Mouse (Mus musculus) cerebellum, postnatal 10 days (tissue): ENCODE results near the gene Cdca5.

Experiments
- DNase-seq, 2 experiments: peaks; one replicate each; pipeline ENCODE4 v3.0.0; 2021; ENCODE audit warnings: mixed read lengths in 2 of 2

The Cdca5 gene

GRCm38 (mm10) chr19:6061641-6062302, 23.0 kb upstream of the Cdca5 start:
- peak; percentile 73 to 78 for DNase-seq

DNA sequence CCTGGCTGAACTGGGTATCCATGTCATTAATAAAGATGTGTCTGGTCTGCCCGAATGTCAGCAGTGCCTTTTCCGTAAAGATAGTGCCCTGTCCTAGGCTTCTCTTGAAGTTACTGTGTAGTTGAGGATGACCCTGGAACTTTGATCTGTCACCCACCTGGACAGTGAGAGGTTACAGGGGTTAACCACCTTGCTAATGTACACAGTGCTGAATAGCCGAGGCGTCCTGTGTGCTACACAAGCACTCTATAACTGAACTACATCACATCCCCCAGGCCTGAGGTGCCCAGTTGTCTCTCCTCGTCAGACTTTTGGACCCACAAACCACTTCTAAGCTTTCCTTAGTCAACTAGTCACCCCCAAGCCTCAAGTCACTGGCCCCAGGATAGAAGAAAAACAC, 22.4 kb upstream of the Cdca5 start:
- no peak for DNase-seq

DNA sequence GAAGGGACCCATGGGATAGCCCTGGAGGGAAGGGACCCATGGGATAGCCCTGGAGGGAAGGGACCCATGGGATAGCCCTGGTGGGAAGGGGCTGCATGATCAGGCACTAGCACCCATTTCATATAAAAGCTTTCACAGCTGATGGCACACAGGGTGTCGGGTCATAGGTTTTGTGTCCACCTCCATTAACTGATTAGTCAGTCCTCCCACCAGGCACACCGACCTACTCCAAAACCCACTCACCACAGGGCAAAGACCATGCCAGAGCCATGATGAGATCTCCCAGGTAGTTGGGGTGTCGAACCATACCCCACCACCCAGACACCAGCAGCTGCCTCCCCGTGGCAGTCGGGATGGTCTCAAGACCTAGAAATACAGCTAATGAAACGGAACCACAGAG, 21.7 kb upstream of the Cdca5 start:
- no peak for DNase-seq

DNA sequence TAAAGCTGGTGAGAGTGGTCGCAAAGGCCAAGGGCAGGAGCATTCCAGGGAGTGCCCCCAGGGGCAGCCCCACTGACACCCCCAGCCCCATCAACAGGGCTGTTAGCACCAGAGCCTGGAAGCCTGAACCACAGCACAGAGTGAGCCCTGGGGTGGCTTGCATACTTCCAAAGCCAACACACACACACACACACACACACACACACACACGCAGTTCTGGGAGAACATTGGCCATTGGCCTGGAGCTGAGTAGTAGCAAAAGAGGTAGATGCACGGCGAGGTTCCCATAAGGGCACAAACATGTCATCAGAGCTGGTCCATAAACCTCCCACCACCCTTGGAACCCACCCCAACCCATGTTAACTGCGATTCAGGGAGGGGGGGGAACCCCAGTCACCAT, 18.2 kb upstream of the Cdca5 start:
- DNase-seq, result no peak

GRCm38 (mm10) chr19:6067011-6067723, 17.6 kb upstream of the Cdca5 start:
- peak; percentile 94 to 95 for DNase-seq

DNA sequence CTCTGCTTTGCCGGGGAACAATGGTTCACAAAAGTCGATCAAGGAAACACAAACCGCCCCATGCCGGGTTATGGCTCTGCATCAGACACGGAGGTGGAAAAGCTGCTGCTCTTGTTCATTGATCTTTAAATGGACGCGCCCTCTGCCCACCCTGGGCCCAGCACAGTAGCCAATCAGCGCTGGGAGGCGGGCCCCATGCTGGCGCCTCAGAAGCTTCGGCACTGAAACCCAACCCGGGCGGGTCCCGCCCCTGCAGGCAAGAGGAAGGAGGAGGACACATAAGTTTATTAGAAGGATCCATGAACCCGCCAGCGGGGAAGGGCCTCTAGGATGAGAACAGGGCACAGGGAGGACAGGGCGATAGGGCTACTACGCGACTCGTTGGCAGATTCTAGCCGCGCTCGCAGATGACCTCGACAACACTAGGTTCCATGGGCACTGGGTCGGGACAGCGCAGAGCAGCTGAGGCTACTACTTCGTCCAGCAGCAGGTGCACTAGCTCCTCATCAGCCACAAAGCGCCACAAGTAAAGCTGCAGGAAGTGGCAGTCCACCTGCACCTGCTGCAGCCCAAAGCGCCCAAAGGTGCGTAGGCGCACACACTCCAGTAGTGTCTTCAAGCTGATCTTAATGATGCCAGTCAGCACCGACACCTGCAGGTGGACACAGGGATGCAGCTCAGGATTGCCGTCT, 16.9 kb upstream of the Cdca5 start, which contains the start of gene Tm7sf2:
TSS of gene Tm7sf2 (minus strand) at position 650 of the 692 bp plus-strand sequence.
- peak; percentile 91 to 95 for DNase-seq

GRCm38 (mm10) chr19:6068951-6069350, 15.8 kb upstream of the Cdca5 start:
- DNase-seq, result no peak

DNA sequence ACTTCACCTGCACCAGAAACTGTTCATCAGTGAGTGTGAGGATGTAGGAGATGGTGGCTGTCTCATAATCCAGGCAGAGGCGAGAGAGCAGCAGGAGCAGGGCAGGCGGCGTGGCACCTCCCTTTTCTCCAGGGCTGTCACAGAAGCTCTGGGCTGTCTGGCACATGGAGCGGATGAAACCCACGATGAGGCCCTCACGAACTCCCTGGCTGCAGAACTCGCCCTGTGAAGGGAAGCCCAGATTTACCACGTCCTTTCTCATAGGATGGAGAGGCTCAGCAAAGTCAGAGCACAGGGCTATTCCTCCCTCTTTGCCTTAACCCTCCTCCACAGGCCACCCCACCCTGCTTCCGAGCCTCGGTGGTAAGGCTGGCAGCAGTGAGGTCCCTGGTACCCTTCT, 14.9 kb upstream of the Cdca5 start:
- no peak for DNase-seq

DNA sequence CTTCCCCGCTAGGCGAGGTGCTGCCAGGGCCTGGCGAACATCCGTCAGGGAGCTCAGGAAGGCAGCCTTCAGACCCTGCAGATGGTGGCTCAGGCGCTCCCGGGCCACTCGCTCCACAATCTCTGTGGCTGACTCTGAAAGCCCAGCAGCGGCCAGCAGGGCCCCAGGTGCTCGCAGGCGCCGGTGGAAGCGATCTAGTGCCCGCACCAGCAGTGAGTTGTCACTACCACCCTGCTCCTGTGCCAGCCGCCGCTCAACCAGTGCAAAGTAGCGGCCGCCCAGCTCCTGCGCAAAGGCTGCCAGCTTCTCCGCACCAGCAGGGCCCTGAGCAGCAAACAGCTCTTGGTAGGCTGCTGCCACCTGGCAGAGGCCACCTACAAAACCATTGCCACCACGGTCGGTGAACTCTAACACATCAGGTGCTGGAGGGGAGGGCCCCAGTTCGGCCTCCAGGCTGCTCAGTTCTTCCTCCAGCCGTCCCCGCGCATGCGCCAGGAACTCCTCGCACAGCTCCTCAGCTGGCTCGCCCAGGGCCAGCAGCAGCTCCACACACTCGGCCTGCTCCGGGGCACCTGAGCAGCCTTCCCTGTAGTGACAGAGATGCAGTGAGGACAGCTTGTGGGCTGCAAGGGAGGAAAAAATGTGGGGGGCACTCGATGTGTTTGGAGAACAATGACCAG, 14.1 kb upstream of the Cdca5 start:
- DNase-seq, result peak; percentile 65 to 68

GRCm38 (mm10) chr19:6071261-6071660, 13.5 kb upstream of the Cdca5 start:
- no peak for DNase-seq

DNA sequence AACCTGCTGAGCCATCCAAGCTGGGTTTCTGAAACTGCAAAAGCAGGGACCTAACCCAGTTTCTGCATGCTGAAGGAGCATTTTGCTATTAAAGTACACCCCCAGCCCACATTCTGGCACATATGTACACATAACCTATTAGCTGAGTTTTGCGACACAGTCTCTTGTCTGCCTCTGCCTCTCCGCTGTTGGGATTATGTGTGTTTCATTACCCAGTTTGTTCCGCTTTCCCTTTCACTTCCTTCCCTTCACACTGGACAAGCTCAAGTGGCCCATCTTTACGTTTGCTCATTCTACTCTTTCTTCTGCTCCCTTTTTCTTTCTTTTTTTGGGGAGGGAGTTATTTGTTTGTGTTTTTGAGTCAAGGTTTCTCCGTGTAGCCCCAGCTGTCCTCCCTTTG, 10.9 kb upstream of the Cdca5 start:
- no peak for DNase-seq

DNA sequence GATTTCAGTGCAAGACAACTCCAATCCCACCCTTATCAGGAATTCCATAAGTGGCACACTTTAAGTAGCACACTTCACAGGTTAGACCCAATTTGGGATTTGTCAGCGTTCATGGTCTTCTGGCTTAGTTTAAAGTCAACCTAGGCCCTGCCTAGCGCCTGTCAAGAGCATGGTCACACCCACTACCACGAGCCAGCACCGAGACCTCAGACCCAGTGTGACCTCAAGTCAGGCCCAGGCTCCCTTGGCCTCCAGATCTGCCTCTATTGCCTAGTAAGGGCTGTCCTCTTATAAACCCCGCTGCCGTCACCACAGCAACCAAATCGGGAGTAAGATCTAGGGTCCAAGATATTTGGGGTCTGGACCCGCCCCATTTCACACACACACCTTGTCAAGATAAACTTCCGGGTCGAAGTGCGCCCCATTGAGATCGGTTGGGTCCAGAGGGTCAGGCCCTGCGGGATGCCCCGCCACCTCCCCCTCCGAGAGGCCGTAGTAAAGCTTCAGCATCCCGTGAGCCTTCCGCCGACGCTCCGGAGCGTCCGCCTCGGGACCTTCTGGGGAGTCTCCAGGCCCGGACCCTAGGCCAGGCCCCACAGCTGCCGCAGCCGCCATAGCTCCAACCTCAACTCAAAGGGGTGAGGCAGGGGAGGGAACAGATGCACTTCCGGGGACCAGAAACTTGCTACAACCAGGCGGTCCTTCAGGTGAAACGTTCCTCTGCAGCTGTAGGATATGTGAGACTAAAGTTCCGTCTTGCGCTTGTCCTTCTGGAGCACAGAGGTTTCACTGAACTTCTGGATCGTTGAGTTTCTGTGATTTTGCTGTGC, 8.0 kb upstream of the Cdca5 start, which contains the start of gene Vps51:
TSS of gene Vps51 (minus strand) at position 668 of the 830 bp plus-strand sequence.
- DNase-seq, result peak; percentile 86 to 90

DNA sequence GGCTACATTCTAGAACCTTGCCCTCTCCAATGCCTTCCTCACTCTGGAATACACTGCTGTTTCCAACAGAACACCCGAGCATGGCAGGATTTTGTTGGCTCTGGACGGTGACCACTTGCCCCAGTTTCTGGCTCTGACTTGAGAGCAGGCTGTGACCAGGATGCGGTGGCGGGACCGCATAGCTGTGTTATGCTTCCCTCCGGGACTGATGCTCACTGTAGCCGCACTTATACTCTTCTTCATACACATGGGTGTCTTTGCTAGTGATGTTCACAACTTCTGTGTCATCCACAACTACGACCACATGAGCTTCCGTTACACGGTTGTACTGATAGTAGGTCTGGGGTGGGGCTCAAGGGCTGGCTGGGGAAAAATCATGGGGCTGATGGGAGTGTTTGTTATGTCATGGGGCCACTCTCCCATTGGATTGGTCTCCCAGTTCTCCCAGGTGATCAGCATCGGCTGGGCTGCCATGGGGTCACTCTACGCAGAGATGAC, 4.8 kb upstream of the Cdca5 start, which contains the start of gene Tmem262:
TSS of gene Tmem262 (plus strand) at position 51 of the 498 bp plus-strand sequence.
- DNase-seq, result no peak

GRCm38 (mm10) chr19:6082156-6082555, 2.6 kb upstream of the Cdca5 start, which contains the start of gene Gm28374:
Gm28374 (minus strand) TSS chr19:6082256.
- DNase-seq, result no peak

DNA sequence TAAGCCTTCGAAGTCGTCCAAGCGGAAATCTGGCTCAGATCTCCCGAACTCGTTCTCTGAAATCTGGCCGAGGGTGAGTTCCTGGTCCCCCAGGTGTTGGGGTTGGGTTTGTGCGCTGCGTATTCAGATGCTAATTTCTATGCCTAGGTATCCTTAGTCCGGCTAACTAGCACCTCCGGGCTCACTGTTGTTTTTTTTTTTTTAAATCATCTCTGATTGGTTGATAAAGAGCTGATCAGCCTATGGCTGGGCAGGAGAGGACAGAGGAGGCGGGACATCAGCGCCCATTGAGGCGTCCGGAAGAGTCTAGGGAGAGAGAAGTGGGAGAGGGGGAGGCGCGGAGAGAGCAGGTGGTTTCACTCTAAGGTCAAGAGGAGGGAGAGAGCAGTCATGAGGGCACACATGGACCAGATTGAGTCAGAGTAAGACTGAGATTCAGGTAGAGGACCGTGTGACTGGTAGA, 665 bp downstream of the Cdca5 start:
- peak; percentile 65 to 71 for DNase-seq

GRCm38 (mm10) chr19:6088841-6089240, 4.1 kb downstream of the Cdca5 start:
- DNase-seq, result no peak

GRCm38 (mm10) chr19:6094119-6094518, 9.3 kb downstream of the Cdca5 start, which contains the start of gene AC131692.1:
AC131692.1 (plus strand) TSS chr19:6094419.
- DNase-seq, result no peak

DNA sequence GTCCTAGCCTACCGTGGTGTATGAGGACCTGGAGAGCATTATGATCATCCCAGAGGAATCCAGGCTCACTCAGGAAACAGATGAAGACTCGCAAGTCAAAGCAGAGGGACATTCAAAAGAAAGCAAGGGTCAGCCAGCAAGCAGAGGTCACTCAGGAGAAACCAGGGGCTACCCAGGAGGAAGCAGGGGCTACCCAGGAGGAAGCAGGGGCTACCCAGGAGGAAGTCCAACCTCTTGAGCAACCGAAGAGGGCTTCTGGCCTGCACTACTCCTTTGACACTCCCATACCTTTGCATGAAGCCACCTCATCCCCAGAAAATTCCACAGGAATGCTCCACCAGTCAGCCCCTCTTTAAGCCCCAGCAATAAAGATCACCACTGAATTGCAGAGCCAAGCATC, 13.1 kb downstream of the Cdca5 start:
- no peak for DNase-seq

GRCm38 (mm10) chr19:6101186-6101585, 16.4 kb downstream of the Cdca5 start:
- no peak for DNase-seq

DNA sequence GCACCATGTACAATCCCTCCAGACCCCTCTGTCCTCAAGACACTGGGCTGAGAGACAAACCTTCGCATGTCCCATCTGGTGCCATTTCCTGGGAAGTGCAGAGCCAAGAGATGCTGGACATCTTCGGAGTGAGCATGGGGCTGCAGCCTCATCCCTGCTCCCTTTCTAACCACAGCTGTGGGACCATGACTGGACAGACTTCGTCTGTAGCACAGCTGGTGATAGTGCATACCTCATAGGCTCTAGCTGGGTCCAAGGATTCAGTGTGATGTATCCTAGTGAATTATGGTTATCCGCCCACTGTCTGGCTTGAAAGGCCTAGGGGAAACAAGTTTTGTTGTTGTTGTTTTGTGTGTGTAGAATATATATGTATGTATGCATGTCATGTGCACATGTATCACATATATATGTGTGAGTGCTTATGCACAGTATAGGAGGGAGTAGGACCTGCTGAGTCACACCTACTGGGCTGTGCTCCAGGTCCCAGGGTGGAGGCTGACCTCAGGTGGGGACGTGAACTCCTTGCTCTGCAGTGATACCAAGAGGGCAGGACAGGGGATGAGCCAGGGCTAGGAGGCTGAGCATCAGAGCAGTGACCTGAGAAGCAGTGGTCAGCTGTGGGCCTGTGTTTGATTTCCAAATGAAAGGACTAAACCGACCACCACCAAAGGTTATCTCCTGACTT, 17.5 kb downstream of the Cdca5 start:
- no peak for DNase-seq

DNA sequence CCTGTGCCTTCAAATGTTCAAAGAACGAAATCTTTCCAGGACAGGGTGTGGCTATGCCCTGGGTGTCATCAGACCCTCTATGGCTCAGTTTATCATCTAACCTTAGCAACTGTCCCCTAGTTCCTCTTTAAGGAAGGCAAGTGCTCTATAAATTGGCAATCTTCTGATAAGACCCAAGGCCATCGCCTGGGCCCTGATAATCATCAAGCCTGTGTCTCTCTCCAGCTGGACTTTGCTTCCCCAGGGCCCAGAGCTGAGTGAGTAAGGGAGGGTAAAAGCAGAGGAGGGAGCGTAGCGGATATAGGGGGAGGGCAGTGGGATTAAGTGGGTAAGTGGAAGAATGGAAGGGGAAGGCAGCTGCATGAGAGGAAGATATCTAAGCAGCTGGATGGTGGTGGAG, 19.7 kb downstream of the Cdca5 start:
- no peak for DNase-seq
